Mouse (Mus musculus): Measurements from ENCODE around the gene Plcb4.

Plcb4 gene

GRCm38 (mm10) chr2:135848169-135848568 is 189.4 kb downstream of the Plcb4 start:
- in situ Hi-C loops (cut with MboI, MseI) = no loop called here

DNA sequence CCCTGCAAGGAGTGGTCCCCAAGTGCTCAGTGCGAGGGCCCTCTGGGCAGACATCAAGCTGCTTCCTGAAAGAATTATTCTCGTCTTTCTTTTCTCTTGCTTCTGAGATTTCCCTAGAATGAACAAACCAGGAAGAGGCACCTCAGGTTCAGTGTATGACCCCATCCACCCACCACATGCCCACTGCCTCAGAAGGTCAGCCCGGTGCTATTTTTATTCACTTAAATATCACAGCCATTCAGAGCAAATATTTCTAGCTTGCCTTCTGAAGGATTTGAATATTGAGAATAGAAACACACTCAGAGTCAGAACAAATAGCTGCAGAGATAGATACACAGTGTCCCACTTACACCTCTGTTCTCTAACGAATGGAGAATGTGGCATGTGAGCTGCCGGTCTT is 193.2 kb downstream of the Plcb4 start:
- in situ Hi-C loops (cut with MboI, MseI) = no loop called here

DNA sequence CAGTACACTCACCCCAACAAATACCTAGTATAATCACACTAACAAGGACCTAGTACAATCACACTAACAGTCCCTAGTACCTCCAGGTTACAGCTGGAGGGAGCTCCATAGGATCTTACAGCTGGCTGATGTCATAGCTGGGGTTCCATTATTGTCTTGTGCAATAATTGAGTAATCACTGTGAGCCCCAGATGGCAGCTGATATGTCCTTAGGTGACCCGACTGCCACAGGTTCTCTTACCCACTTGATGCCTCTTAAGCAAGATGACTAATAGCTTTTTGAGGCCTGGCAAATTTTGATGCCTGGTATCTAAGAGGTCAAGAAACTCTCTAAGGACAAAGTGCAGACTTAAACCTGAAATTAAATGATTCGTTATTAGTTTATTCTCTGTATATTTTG is 194.3 kb downstream of the Plcb4 start:
- in situ Hi-C loops (cut with MboI, MseI) = no loop called here

GRCm38 (mm10) chr2:135854059-135854458 is 195.2 kb downstream of the Plcb4 start:
- in situ Hi-C loops (cut with MboI, MseI) = no loop called here

DNA sequence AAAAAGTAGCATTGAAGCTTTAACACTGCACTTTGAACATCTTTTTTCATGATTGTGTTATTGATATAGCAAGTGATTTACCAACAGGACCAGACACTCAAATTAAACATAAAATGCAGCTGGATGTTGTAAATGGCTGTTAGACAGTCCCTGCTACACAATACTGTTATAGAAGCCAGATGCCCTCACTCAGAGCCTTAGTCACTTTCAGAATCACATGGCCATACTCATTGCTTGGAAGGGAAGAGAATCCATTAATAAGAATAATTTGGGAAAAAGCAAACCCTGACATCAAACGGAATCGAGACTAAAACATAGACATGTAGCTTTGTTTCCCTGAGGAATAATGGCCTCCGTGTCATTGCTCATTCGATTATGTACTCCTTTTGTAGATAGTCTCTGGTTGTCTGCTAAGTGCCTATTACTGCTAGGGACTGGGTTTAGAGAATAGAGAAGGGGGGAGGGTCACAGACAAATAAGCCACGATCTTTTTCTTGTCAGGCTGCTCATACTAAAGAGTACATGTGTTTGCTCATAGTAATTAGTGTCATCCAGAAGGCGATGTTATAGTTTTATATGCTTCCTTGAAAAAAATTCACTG is 197.2 kb downstream of the Plcb4 start:
- in situ Hi-C loops (cut with MboI, MseI) = no loop called here

- in situ Hi-C loops (cut with MboI, MseI) = no loop called here
These were observed 198.0 kb downstream of the Plcb4 start for GRCm38 (mm10) chr2:135856826-135857225.

DNA sequence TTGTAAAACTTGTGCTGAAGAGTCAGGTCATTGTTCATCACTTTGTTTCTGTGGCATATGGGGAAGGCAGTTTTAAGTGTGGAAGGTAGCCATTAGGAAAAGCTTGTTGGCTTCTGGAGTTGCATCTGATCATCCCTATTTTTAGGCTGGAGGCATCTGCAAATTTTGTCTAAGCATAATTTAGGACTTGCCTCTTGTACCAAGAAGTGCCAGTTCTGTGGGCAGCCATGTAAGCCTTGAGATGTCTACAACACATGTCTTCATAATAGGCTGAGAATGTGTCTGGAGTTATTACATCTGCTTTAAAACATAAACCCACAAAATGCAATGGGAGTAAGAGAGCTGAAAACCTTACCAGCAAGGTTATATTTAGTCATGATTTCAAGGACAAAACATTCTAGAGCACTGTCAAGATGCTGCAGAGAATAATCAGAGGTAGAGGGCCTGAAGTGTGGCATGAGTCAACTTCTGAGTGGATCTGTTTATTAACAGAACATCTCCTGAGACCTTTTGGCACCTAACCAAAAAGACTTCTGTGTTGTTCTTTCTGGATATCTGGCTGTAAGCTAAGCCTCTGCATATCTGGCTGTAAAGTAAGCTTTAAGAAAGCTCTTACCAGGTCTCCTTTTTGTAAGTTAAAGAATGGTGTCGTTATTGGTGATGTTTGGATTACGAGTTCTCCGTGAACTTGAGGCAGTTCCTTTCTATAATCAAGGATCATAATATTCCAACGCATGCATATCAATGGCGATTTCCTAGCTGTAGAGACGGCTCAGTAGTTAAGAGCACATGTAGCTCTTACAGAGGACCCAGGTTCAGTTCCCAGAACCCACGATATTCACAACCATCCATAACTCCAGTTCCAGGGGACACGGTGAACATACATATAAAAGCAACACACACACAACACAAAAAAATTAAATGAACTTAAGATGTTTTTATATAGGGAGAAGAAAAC is 203.0 kb downstream of the Plcb4 start:
- in situ Hi-C loops (cut with MboI, MseI) = no loop called here

DNA sequence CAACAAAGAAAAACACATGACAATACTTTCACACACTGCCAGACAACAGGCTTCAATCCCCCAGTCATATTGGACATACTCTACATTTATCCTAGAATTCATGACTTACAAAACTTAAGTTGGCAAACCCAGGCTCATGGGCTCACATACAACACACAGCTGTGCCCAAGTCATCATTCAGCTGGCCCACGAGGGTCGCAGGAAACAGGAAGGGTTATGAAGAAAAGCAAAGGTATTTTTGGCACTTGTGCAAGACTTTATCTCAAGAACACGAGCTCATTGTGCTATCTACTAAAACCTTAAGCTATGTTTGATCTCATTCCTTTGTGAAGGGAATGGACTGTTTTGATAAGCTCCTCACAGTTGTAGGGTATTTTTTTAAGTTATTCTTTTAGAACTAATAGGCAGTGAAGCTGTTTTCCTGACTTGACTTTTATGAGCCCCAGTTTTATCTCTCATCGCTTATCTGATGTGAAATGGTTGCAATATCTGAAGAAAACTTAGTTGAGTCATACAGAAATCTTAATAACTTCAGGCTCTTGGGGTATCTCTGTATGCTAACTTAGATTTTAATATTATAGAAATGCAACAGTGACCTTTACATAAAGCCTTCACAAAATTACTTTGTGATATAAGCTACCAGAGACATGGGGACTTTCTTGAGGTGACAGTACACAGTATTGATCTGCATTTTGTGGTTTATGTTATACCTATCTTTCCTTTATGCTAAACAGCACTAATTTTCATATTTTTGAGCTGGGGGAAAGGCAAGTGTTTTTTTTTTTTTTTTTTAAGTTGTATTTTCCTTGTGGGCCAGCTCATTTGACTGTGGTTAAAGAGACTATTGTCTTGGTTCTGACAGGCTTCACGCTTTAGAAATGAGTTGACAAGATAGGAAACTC is 203.9 kb downstream of the Plcb4 start:
- in situ Hi-C loops (cut with MboI, MseI) = no loop called here

GRCm38 (mm10) chr2:135863391-135864076 is 204.7 kb downstream of the Plcb4 start:
- in situ Hi-C loops (cut with MboI, MseI) = no loop called here

DNA sequence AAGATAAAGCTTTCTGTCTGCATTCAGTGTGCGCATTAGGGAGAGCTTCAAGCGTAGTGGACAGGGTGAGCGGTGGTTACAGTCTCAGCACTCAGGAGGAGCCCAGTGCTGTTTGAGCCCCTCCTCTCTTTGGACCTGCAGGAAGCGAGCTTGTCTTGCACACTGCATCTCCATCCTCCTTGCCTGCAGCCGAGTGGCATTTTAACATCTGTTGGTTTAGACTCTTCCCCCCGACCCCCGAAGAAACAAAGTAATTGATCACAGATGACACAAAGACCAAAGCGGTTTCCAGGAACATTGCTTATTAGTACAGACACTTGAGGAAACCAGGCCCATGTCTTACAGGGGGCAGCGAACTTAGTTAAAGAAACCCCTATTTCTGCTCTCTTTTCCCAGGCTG is 207.6 kb downstream of the Plcb4 start:
- in situ Hi-C loops (cut with MboI, MseI) = no loop called here

DNA sequence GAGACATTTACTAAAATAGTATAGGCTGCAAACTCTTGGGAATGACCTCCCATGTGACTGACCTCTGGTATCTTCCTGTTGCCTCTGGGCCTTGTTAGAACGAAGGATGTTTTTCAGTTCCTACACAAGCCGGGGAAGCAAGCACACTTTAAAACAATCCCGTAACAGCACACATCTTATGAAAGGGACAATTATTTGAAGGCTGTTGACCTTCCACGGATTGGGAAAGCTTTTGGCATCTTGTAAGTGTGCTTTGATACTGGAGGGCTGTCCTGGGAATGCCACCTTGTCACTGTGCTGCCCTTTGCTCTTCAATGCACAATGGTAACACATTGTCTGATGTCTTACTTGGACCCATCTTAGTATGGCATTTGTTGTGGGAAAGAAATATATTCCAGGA is 208.0 kb downstream of the Plcb4 start:
- in situ Hi-C loops (cut with MboI, MseI) = no loop called here

- in situ Hi-C loops (cut with MboI, MseI) = no loop called here
These were observed 210.8 kb downstream of the Plcb4 start for GRCm38 (mm10) chr2:135869637-135870036.

GRCm38 (mm10) chr2:135873146-135873545 is 214.3 kb downstream of the Plcb4 start:
- in situ Hi-C loops (cut with MboI, MseI) = no loop called here

- in situ Hi-C loops (cut with MboI, MseI) = no loop called here
These were observed 214.9 kb downstream of the Plcb4 start for GRCm38 (mm10) chr2:135873761-135874160.

GRCm38 (mm10) chr2:135875549-135875948 is 216.7 kb downstream of the Plcb4 start:
- in situ Hi-C loops (cut with MboI, MseI) = no loop called here

DNA sequence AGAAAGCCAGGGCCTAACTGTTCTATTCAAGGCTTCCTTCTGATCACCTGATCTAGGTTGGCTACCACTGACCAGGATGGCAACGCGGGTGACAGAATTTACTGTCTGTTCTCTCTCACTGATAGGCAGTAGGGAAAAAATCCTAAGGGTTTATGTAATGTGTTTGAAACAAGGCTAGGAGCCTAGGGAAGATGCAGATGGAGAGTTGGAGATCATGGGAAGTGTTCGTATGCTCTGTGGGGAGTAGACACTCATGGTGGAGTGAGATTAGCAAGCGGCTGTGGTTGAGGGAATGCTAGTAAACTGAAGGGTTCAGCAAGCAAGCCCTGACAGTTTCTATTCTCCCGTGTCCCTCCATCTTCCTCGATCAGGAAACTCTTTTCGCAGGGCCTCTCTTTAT is 220.5 kb downstream of the Plcb4 start:
- in situ Hi-C loops (cut with MboI, MseI) = no loop called here

GRCm38 (mm10) chr2:135880269-135880760 is 221.5 kb downstream of the Plcb4 start:
- in situ Hi-C loops (cut with MboI, MseI) = no loop called here

GRCm38 (mm10) chr2:135883359-135883758 is 224.5 kb downstream of the Plcb4 start:
- in situ Hi-C loops (cut with MboI, MseI) = no loop called here

- in situ Hi-C loops (cut with MboI, MseI) = no loop called here
These were observed 225.8 kb downstream of the Plcb4 start for GRCm38 (mm10) chr2:135884534-135885180.

GRCm38 (mm10) chr2:135885607-135886006 is 226.8 kb downstream of the Plcb4 start:
- in situ Hi-C loops (cut with MboI, MseI) = no loop called here
